Mouse (Mus musculus) hindbrain, embryonic 14.5 days (tissue): ENCODE measurements around the gene Tmem185b. TPM values are rescaled to one million over a fixed set of nuclear protein-coding genes. Genes with fewer than 3 reads are reported as not detected.

ENCODE experiments used
- ATAC-seq: fragments of 200-750 bp; cut with Nextera tagmentation; 2 replicates; pipeline ENCODE4 v1.8.0; 2017; ENCODE audit warnings: moderate number of reproducible peaks, mild to moderate bottlenecking, moderate TSS enrichment, moderate library complexity; ENCODE audit not compliant: low FRiP score
- DNase-seq: peaks from one replicate; pipeline ENCODE4 v3.0.0-alpha.2; 2015; ENCODE audit warnings: low spot score
- H3K27ac ChIP-seq: fragments of 300-500 bp; sonication (generic); 2 replicates; pipeline ENCODE4 v1.5.1; 2014; ENCODE audit warnings: mild to moderate bottlenecking, moderate library complexity
- H3K27me3 ChIP-seq: fragments of 300-500 bp; sonication (generic); 2 replicates; pipeline ENCODE4 v1.6.1; 2014; ENCODE audit warnings: mild to moderate bottlenecking, low read length, mixed read lengths; ENCODE audit not compliant: control insufficient read depth, insufficient read depth
- H3K36me3 ChIP-seq: fragments of 300-500 bp; sonication (generic); replicated peaks from 2 replicates; pipeline ENCODE4 v1.6.1; 2014; ENCODE audit not compliant: control insufficient read depth, insufficient read depth
- H3K4me1 ChIP-seq: fragments of 300-500 bp; sonication (generic); replicated peaks from 2 replicates; pipeline ENCODE4 v1.6.1; 2014; ENCODE audit warnings: antibody characterized with exemption, low read length, mixed read lengths; ENCODE audit not compliant: control insufficient read depth, insufficient read depth
- H3K4me2 ChIP-seq: fragments of 300-500 bp; sonication (generic); replicated peaks from 2 replicates; pipeline ENCODE4 v1.6.1; 2014; ENCODE audit warnings: mild to moderate bottlenecking, moderate library complexity
- H3K4me3 ChIP-seq: fragments of 300-500 bp; sonication (generic); replicated peaks from 2 replicates; pipeline ENCODE4 v1.5.1; 2014; ENCODE audit warnings: mild to moderate bottlenecking, low read length
- H3K9ac ChIP-seq: fragments of 300-500 bp; sonication (generic); 2 replicates; pipeline ENCODE4 v1.6.1; 2014
- H3K9me3 ChIP-seq: fragments of 300-500 bp; sonication (generic); 2 replicates; pipeline ENCODE4 v1.6.1; 2016; ENCODE audit warnings: low read length; ENCODE audit not compliant: control insufficient read depth
- WGBS: fragments of 180-500 bp; shearing (Covaris S2); extraction: QIAGEN DNeasy Blood & Tissue Kit; methylation state at CpG from one replicate; pipeline ENCODE4 v1.1.7; 2014; 5-methylcytosine and 5-hydroxymethylcytosine counted together
- polyA plus RNA-seq: library from polyadenylated mRNA; unstranded; fragments of >200 nt; fragmentation: Nextera tagmentation; extraction: Ambion mirVana; gene quantifications from 2 replicates; pipeline ENCODE4 v1.2.1, GENCODE M21; 2014

Gene Tmem185b
- polyA plus RNA-seq, 1 experiment from 2014 or later, result 20.8 TPM

GRCm38 (mm10) chr1:119540836-119541557 lies 15.0 kb downstream of the Tmem185b start:
- Histone ChIP-seq H3K9ac (no peak overlapping the region), H3K4me2 (no peak overlapping the region), H3K27me3 (no peaks in the 10 kb centered on the region), H3K36me3 (peaks cover 5% of the 10 kb centered on the region; the same call in 1 of the 2 replicates), H3K4me1 (no peaks in the 10 kb centered on the region), H3K9me3 (no peaks in the 10 kb centered on the region), H3K4me3 (no peak overlapping the region), H3K27ac (no peak overlapping the region)
- 93% methylated on average over 9 of the region's 9 CpGs for WGBS
- no peak for DNase-seq
- no peak for ATAC-seq

- Histone ChIP-seq H3K9me3 (no peaks in the 10 kb centered on the region), H3K27me3 (no peaks in the 10 kb centered on the region), H3K9ac (no peak overlapping the region), H3K4me1 (no peaks in the 10 kb centered on the region), H3K36me3 (peaks cover 10% of the 10 kb centered on the region; the same call in 1 of the 2 replicates), H3K4me3 (no peak overlapping the region), H3K4me2 (no peak overlapping the region), H3K27ac (no peak overlapping the region)
- DNase-seq, result no peak
- no peak for ATAC-seq
- 86% methylated on average over 3 of the region's 3 CpGs for WGBS
Observed at GRCm38 (mm10) chr1:119541570-119541969, 15.6 kb downstream of the Tmem185b start.

- no peaks in the 10 kb centered on the region for H3K9me3 ChIP-seq
- no peaks in the 10 kb centered on the region for H3K27me3 ChIP-seq
- DNase-seq (no peak), ATAC-seq (no peak)
- peaks cover 20% of the 10 kb centered on the region for H3K36me3 ChIP-seq
- no peak overlapping the region for H3K27ac ChIP-seq
- H3K4me3 ChIP-seq, result no peak overlapping the region
- no peak overlapping the region for H3K4me2 ChIP-seq
- H3K9ac ChIP-seq, result no peak overlapping the region
- no peaks in the 10 kb centered on the region for H3K4me1 ChIP-seq
- WGBS, result 93% methylated on average over 6 of the region's 6 CpGs
Observed at GRCm38 (mm10) chr1:119543316-119543715, 17.4 kb downstream of the Tmem185b start.

- no peaks in the 10 kb centered on the region for H3K4me1 ChIP-seq
- 90% methylated on average over 5 of the region's 5 CpGs for WGBS
- ATAC-seq, result no peak
Observed at GRCm38 (mm10) chr1:119544611-119545155, 18.7 kb downstream of the Tmem185b start.

GRCm38 (mm10) chr1:119545164-119545563 lies 19.2 kb downstream of the Tmem185b start:
- no peak overlapping the region for H3K27ac ChIP-seq
- no peak overlapping the region for H3K4me3 ChIP-seq
- no peak overlapping the region for H3K4me2 ChIP-seq
- no peaks in the 10 kb centered on the region for H3K27me3 ChIP-seq
- no peak overlapping the region for H3K9ac ChIP-seq
- no peak for DNase-seq
- no peaks in the 10 kb centered on the region for H3K9me3 ChIP-seq
- peaks cover 25% of the 10 kb centered on the region for H3K36me3 ChIP-seq
- H3K4me1 ChIP-seq, result no peaks in the 10 kb centered on the region
- no peak for ATAC-seq
- 90% methylated on average over 2 of the region's 2 CpGs for WGBS

More at GRCm38 (mm10) chr1:119544611-119545155, 18.7 kb downstream of the Tmem185b start:
- DNase-seq, result no peak
- Histone ChIP-seq H3K4me2 (no peak overlapping the region), H3K9me3 (no peaks in the 10 kb centered on the region), H3K36me3 (peaks cover 20% of the 10 kb centered on the region), H3K4me3 (no peak overlapping the region), H3K27ac (no peak overlapping the region), H3K27me3 (no peaks in the 10 kb centered on the region), H3K9ac (no peak overlapping the region)

- DNase-seq (no peak), ATAC-seq (no peak)
- Histone ChIP-seq H3K4me3 (no peak overlapping the region), H3K9ac (no peak overlapping the region), H3K27me3 (no peaks in the 10 kb centered on the region), H3K27ac (no peak overlapping the region), H3K36me3 (peaks cover 27% of the 10 kb centered on the region), H3K9me3 (no peaks in the 10 kb centered on the region), H3K4me2 (no peak overlapping the region), H3K4me1 (no peaks in the 10 kb centered on the region)
- WGBS, result 95% methylated on average over 4 of the region's 4 CpGs
Observed at GRCm38 (mm10) chr1:119545671-119546070, 19.7 kb downstream of the Tmem185b start.

GRCm38 (mm10) chr1:119546490-119546889 lies 20.5 kb downstream of the Tmem185b start:
- H3K4me3 ChIP-seq, result no peak overlapping the region
- H3K9ac ChIP-seq, result no peak overlapping the region
- WGBS, result 85% methylated on average over 3 of the region's 3 CpGs
- DNase-seq (no peak), ATAC-seq (no peak)
- H3K9me3 ChIP-seq, result no peaks in the 10 kb centered on the region
- H3K36me3 ChIP-seq, result peaks cover 31% of the 10 kb centered on the region
- no peaks in the 10 kb centered on the region for H3K4me1 ChIP-seq
- H3K27ac ChIP-seq, result no peak overlapping the region
- no peaks in the 10 kb centered on the region for H3K27me3 ChIP-seq
- H3K4me2 ChIP-seq, result no peak overlapping the region

GRCm38 (mm10) chr1:119548668-119549326 lies 22.8 kb downstream of the Tmem185b start:
- Histone ChIP-seq H3K4me1 (no peaks in the 10 kb centered on the region), H3K27ac (no peak overlapping the region), H3K9ac (no peak overlapping the region), H3K36me3 (peaks cover 34% of the 10 kb centered on the region), H3K4me2 (no peak overlapping the region), H3K9me3 (no peaks in the 10 kb centered on the region), H3K27me3 (no peaks in the 10 kb centered on the region), H3K4me3 (no peak overlapping the region)
- DNase-seq (peak; percentile 87), ATAC-seq (peak; percentile 53; the same call in 1 of the 2 replicates)
- WGBS, result 73% methylated on average over 7 of the region's 7 CpGs

GRCm38 (mm10) chr1:119549327-119549689 lies 23.3 kb downstream of the Tmem185b start:
- Histone ChIP-seq H3K9ac (no peak overlapping the region), H3K36me3 (peaks cover 34% of the 10 kb centered on the region), H3K4me1 (no peaks in the 10 kb centered on the region), H3K9me3 (no peaks in the 10 kb centered on the region), H3K4me3 (no peak overlapping the region), H3K27ac (no peak overlapping the region), H3K4me2 (no peak overlapping the region), H3K27me3 (no peaks in the 10 kb centered on the region)
- DNase-seq (no peak), ATAC-seq (no peak)
- 90% methylated on average over 7 of the region's 7 CpGs for WGBS
